Mouse (Mus musculus) kidney, embryonic 14.5 days (tissue): Measurements from ENCODE around the gene Rflnb. TPM values are rescaled to one million over a fixed set of nuclear protein-coding genes. Genes with fewer than 3 reads are reported as not detected.
"Not testable (repeated sequence)": the region's sequence is repeated elsewhere in the genome, so short reads cannot be mapped to it uniquely, and the experiment has no call there.

Experiments used
- ATAC-seq: fragments of 200-750 bp; cut with Nextera tagmentation; 2 replicates; pipeline ENCODE4 v1.8.0; 2017; ENCODE audit warnings: moderate number of reproducible peaks, mild to moderate bottlenecking, moderate TSS enrichment, moderate library complexity; ENCODE audit not compliant: low FRiP score, low TSS enrichment
- H3K27ac ChIP-seq: fragments of 300-500 bp; sonication (generic); 2 replicates; pipeline ENCODE4 v1.5.1; 2014; ENCODE audit warnings: low read depth, mild to moderate bottlenecking, low read length, moderate library complexity, mixed read lengths
- H3K27me3 ChIP-seq: fragments of 300-500 bp; sonication (generic); 2 replicates; pipeline ENCODE4 v1.6.1; 2014; ENCODE audit warnings: mild to moderate bottlenecking, low read length; ENCODE audit not compliant: control insufficient read depth, insufficient read depth
- H3K36me3 ChIP-seq: fragments of 300-500 bp; sonication (generic); 2 replicates; pipeline ENCODE4 v1.6.1; 2014; ENCODE audit warnings: low read length, mixed read lengths; ENCODE audit not compliant: control insufficient read depth, insufficient read depth
- H3K4me1 ChIP-seq: fragments of 300-500 bp; sonication (generic); 2 replicates; pipeline ENCODE4 v1.6.1; 2014; ENCODE audit warnings: low read length, mixed read lengths; ENCODE audit not compliant: control insufficient read depth, insufficient read depth
- H3K4me2 ChIP-seq: fragments of 300-500 bp; sonication (generic); replicated peaks from 2 replicates; pipeline ENCODE4 v1.6.1; 2014; ENCODE audit warnings: low read depth, mild to moderate bottlenecking, low read length
- H3K4me3 ChIP-seq: fragments of 300-500 bp; sonication (generic); 2 replicates; pipeline ENCODE4 v1.5.1; 2014; ENCODE audit warnings: mild to moderate bottlenecking, low read length
- H3K9ac ChIP-seq: fragments of 300-500 bp; sonication (generic); 2 replicates; pipeline ENCODE4 v1.6.1; 2014; ENCODE audit warnings: low read depth, mild to moderate bottlenecking, low read length, moderate library complexity
- H3K9me3 ChIP-seq: fragments of 300-500 bp; sonication (generic); 2 replicates; pipeline ENCODE4 v1.6.1; 2016; ENCODE audit warnings: low read length; ENCODE audit not compliant: control insufficient read depth
- WGBS: fragments of 180-500 bp; shearing (Covaris S2); extraction: QIAGEN DNeasy Blood & Tissue Kit; methylation state at CpG from one replicate; pipeline ENCODE4 v1.1.7; 2014; 5-methylcytosine and 5-hydroxymethylcytosine counted together
- polyA plus RNA-seq: library from polyadenylated mRNA; unstranded; fragments of >200 nt; fragmentation: Nextera tagmentation; extraction: Ambion mirVana; gene quantifications from 2 replicates; pipeline ENCODE4 v1.2.1, GENCODE M21; 2014

The Rflnb gene
- polyA plus RNA-seq, 1 experiment from 2014 or later = 23.3 TPM

DNA sequence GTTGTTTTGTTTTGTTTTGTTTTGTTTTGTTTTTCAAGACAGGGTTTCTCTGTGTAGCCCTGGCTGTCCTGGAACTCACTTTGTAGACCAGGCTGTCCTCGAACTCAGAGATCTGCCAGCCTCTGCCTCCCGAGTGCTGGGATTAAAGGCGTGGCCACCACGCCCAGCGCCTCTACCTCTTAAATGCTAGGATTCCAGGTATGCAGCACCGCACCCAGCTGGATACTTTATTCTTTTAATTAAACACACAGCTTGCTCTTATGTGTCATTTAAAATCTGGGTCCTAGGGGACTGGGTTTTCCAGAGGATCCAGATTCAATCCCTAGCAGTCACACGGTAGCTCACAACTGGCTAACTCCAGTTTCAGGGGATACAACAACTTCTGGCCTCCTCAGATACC lies 23.3 kb downstream of the Rflnb start:
- ATAC-seq, H3K4me2 ChIP-seq, H3K4me3 ChIP-seq, H3K4me1 ChIP-seq, H3K27me3 ChIP-seq, H3K9me3 ChIP-seq, H3K9ac ChIP-seq, H3K27ac ChIP-seq, H3K36me3 ChIP-seq: not testable (repeated sequence)
- WGBS = 93% methylated on average over 7 of the region's 7 CpGs

DNA sequence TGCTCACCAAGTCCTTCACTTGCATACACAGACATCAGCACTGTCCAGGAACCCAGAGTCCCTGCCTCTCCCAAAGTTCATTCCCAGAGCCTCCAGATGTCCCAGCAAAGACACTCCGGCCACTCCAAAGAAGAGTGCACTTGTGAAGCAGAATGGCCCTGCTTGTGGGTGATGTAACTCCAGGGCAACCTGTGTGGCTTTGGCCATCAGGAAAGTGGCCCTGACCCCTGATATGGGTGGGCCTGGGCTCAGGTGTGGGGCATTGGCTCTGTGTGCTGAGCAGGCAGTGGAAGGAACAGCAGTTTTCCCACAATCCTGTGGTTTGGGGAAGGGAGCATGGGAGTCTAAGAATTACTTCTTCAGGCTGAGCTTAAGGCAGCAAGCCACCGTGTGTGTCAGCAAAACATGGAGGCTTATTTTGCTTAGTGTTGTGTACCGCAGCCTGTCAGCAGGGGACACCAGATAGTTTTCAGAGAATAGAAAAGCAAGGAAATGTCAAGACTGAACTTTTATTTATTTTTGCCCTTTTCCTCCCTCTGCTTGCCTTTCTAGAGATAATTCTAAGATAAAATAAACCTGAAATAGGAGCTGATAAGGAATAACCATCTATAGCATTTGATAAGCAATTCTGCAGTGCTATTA lies 26.2 kb downstream of the Rflnb start:
- Histone ChIP-seq H3K9ac (no peak overlapping the region), H3K4me2 (no peak overlapping the region), H3K9me3 (no peaks in the 10 kb centered on the region), H3K4me1 (0 out of 2 replicates have a peak, but pooled peaks cover 5% of the 10 kb centered on the region), H3K36me3 (no peaks in the 10 kb centered on the region), H3K27me3 (peaks cover 3% of the 10 kb centered on the region; the same call in 1 of the 2 replicates), H3K4me3 (no peak overlapping the region), H3K27ac (no peak overlapping the region)
- ATAC-seq = no peak; the same call in 1 of the 2 replicates
- 46% methylated on average over 3 of the region's 3 CpGs for WGBS

DNA sequence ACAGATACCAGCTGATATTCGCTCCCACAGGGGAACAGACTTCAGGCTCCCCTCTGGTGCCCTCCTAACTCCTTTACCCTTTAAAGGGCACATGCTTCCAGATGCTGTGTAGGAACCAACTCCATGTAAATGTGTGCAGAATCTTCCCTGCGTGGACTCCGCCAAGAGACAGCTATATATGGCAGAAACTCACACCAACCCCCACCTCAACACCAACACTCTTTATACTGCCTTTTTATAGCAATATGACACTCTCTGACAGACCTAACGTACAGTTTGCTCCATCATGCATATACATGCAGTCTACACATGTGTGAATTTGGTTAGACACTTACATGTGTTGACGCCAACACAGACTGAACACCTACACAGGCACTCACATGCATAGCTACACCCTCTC lies 26.9 kb downstream of the Rflnb start:
- 0 out of 2 replicates have a peak, but pooled peaks cover 5% of the 10 kb centered on the region for H3K4me1 ChIP-seq
- no peak overlapping the region for H3K9ac ChIP-seq
- peaks cover 3% of the 10 kb centered on the region; the same call in 1 of the 2 replicates for H3K27me3 ChIP-seq
- no peak overlapping the region for H3K4me3 ChIP-seq
- H3K9me3 ChIP-seq = no peaks in the 10 kb centered on the region
- no peaks in the 10 kb centered on the region for H3K36me3 ChIP-seq
- WGBS = 90% methylated on average over 5 of the region's 5 CpGs
- no peak overlapping the region for H3K27ac ChIP-seq
- H3K4me2 ChIP-seq = no peak overlapping the region
- ATAC-seq = no peak

DNA sequence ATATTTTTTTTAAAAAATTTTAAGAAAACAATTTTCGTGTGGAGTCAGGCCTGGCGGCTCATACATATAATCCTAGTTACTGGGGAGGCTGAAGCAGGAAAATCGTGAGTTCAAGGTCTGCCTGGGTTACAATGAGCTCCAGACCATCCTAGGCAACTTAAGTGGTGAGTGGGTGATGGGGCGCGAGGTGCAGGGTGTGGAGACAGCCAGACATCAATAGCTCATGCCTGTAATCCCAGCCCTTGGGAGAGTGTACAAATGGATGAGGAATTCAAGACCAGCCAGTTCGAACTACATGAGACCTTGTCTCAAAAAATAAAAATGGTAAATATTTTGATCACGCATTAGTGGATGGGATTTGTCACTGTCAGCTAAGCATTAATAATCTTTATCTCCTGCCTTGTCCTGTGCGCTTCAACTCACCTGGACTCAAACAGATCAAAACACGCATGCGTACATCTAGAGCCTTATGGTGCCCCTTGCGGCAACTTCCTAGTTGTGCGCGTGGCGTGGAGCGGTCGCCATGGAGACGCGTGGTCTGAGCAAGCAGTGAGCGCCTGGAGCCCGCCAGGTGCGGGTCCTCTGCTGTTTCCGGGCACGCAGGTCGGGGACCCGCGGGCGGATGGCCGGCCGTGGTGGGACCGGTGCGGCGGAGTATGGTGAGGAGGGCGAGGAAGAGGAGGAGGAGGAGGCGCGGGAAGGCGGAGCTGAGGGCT lies 28.0 kb downstream of the Rflnb start, which contains the start of gene 1700016K19Rik:
TSS of gene 1700016K19Rik (plus strand) at position 473 of the 716 bp plus-strand sequence.
- H3K9me3 ChIP-seq = no peaks in the 10 kb centered on the region
- H3K27ac ChIP-seq = no peak within 1 kb of the TSS
- WGBS = 13% methylated on average over 36 of the region's 36 CpGs
- peak within 1 kb of the TSS; percentile 65 for H3K4me3 ChIP-seq
- H3K27me3 ChIP-seq = peaks cover 3% of the 10 kb centered on the region; the same call in 1 of the 2 replicates
- peak; percentile 88 for ATAC-seq
- no peaks in the 10 kb centered on the region for H3K36me3 ChIP-seq
- H3K9ac ChIP-seq = peak within 1 kb of the TSS; percentile 47
- H3K4me1 ChIP-seq = 0 out of 2 replicates have a peak, but pooled peaks cover 5% of the 10 kb centered on the region
- H3K4me2 ChIP-seq = peak within 1 kb of the TSS; percentile 88

DNA sequence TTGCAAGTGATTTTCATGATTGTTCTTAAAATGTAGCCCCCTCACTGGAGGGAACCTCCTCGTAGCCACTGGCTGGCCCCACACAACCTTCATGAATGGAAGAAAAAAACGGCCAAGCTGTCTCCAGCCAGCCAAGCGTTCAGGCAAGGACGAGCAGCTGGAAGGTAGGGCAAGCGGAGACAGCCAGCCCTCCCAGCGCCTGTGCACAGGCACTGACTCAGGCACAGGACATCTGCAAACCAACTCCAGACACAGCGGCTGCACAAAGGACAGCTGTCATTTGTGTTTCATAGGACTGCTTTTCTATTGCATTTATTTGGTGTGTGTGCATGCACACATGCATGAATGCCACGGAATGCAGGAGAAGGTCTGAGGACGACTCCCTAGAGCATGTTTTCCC lies 33.2 kb downstream of the Rflnb start:
- Histone ChIP-seq H3K9me3 (no peaks in the 10 kb centered on the region), H3K4me2 (no peak overlapping the region), H3K27me3 (no peaks in the 10 kb centered on the region), H3K4me3 (no peak overlapping the region), H3K27ac (no peak overlapping the region), H3K36me3 (no peaks in the 10 kb centered on the region), H3K9ac (no peak overlapping the region), H3K4me1 (no peaks in the 10 kb centered on the region)
- WGBS = 29% methylated on average over 9 of the region's 9 CpGs
- ATAC-seq = no peak

DNA sequence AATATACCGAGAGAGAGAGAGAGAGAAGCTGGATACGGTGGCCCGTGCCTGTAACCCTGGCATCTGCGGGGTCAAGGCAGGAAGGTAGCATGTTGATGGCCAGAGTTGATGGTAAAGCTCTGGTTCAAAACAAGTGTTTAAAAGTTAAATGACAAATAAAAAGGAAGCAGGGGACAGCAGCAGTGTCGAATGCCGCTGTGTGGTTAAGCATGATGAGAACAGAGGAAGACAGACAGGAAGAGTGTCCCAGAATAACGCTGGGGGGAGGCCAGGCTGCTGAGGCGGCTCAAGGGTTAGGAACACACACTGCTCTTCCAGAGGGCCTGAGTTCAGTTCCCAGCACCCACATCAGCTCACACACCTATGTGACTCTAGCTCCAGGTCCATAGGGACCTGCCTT lies 35.1 kb downstream of the Rflnb start:
- Histone ChIP-seq H3K27me3 (no peaks in the 10 kb centered on the region), H3K36me3 (no peaks in the 10 kb centered on the region), H3K4me2 (no peak overlapping the region), H3K9me3 (no peaks in the 10 kb centered on the region), H3K4me1 (no peaks in the 10 kb centered on the region), H3K27ac (no peak overlapping the region), H3K9ac (no peak overlapping the region), H3K4me3 (no peak overlapping the region)
- no peak for ATAC-seq
- 85% methylated on average over 8 of the region's 8 CpGs for WGBS

DNA sequence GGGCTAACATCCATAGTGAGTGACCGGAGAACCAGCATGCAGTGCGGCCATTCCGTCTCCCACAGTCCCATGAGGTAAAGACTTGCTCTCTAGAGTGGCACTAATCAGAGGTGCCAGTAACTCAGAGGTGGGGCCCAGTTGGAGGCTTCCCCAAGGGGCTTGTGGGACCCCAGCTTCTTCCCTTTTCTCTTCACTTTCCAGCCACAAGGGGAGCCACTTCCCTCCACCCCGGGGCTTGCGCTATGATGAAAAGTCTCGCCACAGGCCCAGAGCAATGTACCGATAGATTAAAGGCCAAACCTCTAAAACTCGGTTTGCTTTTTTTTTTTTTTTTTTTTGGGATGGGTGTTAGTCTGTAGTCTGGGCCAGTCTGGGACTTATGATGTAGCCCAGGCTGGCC lies 35.7 kb downstream of the Rflnb start:
- no peaks in the 10 kb centered on the region for H3K9me3 ChIP-seq
- no peak for ATAC-seq
- no peak overlapping the region for H3K4me2 ChIP-seq
- no peak overlapping the region for H3K4me3 ChIP-seq
- WGBS = 91% methylated on average over 8 of the region's 8 CpGs
- no peaks in the 10 kb centered on the region for H3K36me3 ChIP-seq
- no peaks in the 10 kb centered on the region for H3K4me1 ChIP-seq
- H3K27ac ChIP-seq = no peak overlapping the region
- no peak overlapping the region for H3K9ac ChIP-seq
- H3K27me3 ChIP-seq = no peaks in the 10 kb centered on the region

DNA sequence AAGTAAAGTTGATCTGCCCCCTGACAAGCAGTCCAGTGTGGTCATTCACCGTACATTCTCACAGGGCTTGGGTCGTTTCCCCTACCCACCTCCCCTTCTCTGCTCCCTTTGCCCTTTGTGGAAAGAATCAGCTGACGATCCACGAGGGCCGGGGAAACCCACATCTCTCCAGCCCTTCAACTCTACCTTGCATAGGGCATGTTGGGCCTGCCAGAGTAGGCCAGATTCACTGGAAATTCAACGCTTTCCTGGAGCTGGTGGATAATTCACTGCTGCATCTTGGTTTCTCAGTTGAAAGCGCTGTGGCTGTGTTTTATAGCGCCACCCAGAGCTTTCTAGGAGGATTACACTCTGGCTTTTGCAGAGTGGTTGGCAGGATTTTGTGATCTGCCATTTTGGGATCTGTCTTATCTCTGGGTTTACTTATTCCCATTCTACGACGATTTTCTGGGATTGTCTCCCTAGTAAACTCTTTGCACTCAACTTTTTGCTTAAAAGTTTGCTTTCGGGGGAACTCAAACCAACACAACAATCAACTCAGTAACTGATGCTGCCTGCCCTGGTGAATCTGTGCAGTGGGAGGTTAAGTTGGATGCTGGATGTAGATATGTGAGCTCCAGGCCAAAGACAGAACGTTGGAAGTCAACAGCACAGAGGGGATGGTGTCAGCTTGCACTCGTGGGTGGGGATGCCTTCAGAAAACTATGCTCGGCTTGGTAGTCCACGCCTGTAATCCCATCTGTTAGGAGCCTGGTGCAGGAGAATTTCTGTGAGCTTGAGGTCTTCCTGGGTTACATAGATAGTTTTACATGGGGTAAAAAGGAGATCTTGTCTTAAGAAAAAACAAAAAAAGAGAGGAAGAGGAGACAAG lies 36.4 kb downstream of the Rflnb start:
- WGBS = 69% methylated on average over 15 of the region's 15 CpGs
- H3K27ac ChIP-seq = no peak overlapping the region
- no peak for ATAC-seq

More for the DNA sequence above, 36.4 kb downstream of the Rflnb start:
- no peaks in the 10 kb centered on the region for H3K4me1 ChIP-seq
- no peak overlapping the region for H3K4me3 ChIP-seq
- H3K27me3 ChIP-seq = no peaks in the 10 kb centered on the region
- no peak overlapping the region for H3K9ac ChIP-seq
- H3K4me2 ChIP-seq = no peak overlapping the region
- no peaks in the 10 kb centered on the region for H3K9me3 ChIP-seq
- H3K36me3 ChIP-seq = no peaks in the 10 kb centered on the region
